Mouse (Mus musculus): ENCODE results near the gene D130043K22Rik. TPM values are rescaled to one million over a fixed set of nuclear protein-coding genes. Genes with fewer than 3 reads are reported as not detected.
A peak's percentile ranks its signal among the peaks of the same experiment; 100 is the strongest.

Gene D130043K22Rik
- total RNA-seq, 2 experiments from 2014 or later = not detected

DNA sequence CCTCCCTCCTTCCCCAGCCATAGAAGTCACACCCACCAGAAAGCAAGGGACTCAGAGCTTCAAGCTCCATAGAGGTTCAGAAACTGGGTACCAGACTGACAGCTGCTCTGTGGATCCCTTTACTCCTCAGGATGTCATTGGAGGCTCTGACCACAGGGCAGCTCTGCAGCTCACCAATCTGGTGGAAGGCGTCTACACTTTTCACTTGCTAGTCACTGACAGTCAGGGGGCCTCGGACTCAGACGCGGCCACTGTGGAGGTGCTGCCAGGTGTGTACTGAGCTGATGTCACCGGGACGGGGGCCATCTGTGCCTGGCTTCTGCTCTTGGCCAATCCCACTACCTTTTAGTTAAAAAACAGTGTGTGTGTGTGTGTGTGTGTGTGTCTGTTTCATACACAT is 37.5 kb downstream of the D130043K22Rik start:
- intact Hi-C loops (cut with DNase I) = loop anchor here (2.0 kb wide), 1 partner anchor 40 kb away; no protein-coding TSS in a partner anchor
- DNase-seq = peak; percentile 29 to 44

- intact Hi-C loops (cut with DNase I) = no loop called here
- DNase-seq = no peak
Observed at GRCm38 (mm10) chr13:24889554-24889953, 44.6 kb downstream of the D130043K22Rik start.

DNA sequence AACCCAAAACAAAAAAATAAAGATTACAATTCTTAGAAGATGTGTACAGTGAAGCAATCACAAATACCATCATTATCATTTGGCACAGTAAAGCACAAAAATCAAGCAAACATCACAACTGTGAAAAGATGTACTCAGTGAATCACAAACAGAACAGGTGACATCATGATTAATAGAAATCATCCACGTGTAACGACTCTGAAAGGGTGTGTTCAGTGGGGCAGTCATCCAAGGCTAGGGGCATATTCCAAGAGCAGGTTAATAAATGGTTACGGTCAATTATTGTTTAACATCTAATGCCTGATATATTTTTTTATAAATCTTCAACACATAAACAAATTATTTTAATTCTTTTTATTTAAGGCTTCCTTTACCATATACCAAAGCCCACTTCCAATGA is 47.6 kb downstream of the D130043K22Rik start:
- no peak for DNase-seq
- intact Hi-C loops (cut with DNase I) = no loop called here

GRCm38 (mm10) chr13:24893880-24894279 is 48.9 kb downstream of the D130043K22Rik start:
- intact Hi-C loops (cut with DNase I) = no loop called here
- no peak for DNase-seq

DNA sequence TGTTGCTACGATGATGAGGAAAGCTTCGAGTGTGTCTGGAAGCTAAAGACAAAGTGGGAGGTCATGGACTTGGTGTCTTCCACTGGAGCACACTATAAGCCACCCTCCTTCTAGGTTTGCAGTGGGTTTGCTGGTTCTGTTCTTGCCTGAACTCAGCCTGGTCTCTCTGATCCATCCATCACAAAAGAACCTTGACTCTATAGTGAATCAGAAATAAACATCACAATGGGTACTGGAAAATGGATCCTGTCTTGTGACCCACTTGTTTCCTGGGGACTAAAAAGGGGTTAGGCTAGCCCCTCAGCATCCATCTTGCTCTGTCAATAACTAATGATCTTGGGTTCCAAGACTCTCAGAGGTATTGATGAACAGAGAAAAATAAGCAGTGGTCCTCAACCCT is 57.0 kb downstream of the D130043K22Rik start:
- intact Hi-C loops (cut with DNase I) = no loop called here
- no peak for DNase-seq

- peak; percentile 39 to 66 for DNase-seq
- intact Hi-C loops (cut with DNase I) = no loop called here
Observed at GRCm38 (mm10) chr13:24903412-24903811, 58.5 kb downstream of the D130043K22Rik start.

DNA sequence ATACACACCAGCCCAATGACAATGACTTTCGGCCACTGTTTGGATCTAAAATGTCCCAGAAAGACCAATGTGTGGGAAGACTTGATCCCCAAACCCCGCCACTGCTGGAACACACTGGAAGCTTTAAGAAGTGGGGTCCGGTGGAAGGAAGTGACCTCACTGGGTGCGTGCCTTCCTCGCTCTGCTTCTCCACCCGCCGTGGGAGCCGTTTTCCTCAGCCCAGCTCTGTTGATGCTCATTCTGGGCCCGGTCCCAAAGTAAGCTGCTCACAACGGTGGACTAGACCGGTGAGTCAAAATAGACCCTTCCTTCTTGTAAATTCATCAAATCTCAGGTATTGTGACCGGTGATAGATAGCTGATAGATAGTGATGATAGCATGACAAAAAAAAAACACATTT is 60.5 kb downstream of the D130043K22Rik start:
- no peak for DNase-seq
- intact Hi-C loops (cut with DNase I) = no loop called here

GRCm38 (mm10) chr13:24906831-24907570 is 62.1 kb downstream of the D130043K22Rik start:
- intact Hi-C loops (cut with DNase I) = no loop called here
- no peak for DNase-seq

DNA sequence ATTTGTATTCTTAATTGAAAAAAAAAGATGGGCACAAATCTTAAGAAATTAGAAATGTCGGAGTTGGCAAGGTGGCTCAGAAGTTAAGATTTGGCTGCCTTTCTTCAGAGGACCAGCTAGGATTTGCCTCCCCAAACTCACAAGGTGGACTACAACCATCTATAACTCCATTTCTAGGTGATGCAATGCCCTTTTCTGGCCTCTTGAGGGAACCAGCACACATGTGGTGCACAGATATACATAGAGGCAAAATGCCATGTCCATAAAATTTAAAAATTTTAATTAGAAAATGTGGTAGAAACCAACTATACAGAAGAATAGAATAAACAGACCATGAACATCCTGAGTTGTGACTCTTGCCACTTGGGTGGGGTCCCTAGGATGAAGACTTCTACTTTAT is 64.2 kb downstream of the D130043K22Rik start:
- intact Hi-C loops (cut with DNase I) = no loop called here
- no peak for DNase-seq

- intact Hi-C loops (cut with DNase I) = no loop called here
Observed at GRCm38 (mm10) chr13:24913576-24913975, 68.6 kb downstream of the D130043K22Rik start.

DNA sequence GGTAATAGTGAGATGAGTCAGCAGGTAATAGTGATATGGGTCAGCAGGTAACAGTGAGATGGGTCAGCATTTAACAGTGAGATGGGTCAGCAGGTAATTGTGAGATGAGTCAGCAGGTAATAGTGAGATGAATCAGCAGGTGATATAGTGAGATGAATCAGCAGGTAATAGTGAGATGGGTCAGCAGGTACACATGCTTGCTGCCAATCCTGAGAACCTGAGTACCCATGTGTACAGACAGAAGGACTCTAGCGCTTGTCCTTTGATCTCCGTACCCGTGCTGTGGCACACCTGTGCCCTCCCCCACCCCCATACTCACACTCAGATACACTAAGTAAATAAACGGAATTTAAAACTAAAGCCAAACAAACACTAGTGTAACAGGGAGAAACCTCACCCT is 70.0 kb downstream of the D130043K22Rik start:
- DNase-seq = no peak
- intact Hi-C loops (cut with DNase I) = no loop called here

More at GRCm38 (mm10) chr13:24913576-24913975, 68.6 kb downstream of the D130043K22Rik start:
- no peak for DNase-seq

DNA sequence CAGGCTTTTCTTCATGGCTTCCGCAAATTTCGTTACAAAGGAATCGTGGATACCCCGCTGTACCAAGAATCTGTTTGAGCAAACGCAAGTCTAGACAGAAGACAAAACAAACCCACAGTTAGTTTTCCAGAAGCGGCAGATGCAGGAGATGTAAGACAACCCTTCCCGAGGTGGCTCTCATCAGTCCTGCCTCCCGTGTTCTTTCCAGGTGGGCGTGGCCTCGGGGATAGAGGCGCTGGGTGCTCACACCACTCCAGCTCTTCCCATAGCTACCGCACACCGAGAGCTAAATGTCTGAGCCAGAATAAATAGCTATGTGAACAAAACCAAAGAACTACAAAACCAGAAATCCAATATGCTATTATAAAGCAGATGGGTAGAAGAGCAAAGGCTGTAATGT is 70.9 kb downstream of the D130043K22Rik start:
- no peak for DNase-seq
- intact Hi-C loops (cut with DNase I) = no loop called here

GRCm38 (mm10) chr13:24920333-24920977 is 75.5 kb downstream of the D130043K22Rik start:
- intact Hi-C loops (cut with DNase I) = loop anchor here (2.0 to 5.0 kb wide), 4 partner anchors 73 to 438 kb away; partner anchors contain the start of gene D130043K22Rik
- peak; percentile 73 to 79 for DNase-seq

GRCm38 (mm10) chr13:24921281-24921680 is 76.3 kb downstream of the D130043K22Rik start:
- no peak for DNase-seq
- intact Hi-C loops (cut with DNase I) = loop anchor here (2.0 to 5.0 kb wide), 4 partner anchors 74 to 439 kb away; partner anchors contain the start of gene D130043K22Rik

DNA sequence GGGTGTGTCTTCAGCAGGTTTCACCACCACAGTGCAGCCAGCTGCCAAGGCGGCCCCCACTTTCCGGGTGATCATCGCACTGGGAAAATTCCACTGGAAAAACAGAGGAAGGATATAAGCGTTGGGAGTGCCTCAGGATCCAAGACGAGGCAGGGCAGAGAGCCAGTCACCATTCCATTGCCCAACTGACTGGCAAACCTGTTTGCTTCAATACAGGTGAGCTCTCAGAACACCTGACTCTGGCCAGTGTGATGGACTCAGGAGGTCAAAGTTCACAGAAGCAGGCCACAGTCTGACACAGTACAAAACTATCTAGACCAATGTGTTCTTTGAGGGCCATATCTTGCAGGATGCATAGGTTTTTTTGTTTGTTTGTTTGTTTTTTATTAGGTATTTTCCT is 79.1 kb downstream of the D130043K22Rik start:
- no peak for DNase-seq
- intact Hi-C loops (cut with DNase I) = loop anchor here (2.0 to 5.0 kb wide), 4 partner anchors 41 to 442 kb away; partner anchors contain the start of gene D130043K22Rik

DNA sequence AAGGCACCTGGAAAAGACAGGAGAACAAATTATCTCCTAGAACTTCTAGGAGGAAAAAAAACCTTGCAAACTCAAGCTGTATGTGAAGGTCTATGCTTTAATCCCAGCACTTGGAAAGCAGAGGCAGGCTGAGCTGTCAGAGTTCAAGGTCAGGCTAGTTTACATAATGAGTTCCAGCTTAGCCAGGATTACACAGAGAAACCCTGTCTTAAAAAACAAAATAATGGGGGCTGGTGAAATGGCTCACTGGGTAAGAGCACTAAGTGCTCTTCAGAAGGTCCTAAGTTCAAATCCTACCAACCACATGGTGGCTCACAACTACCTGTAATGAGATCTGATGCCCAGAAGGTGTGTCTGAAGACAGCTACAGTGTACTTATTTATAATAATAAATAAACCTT is 85.7 kb downstream of the D130043K22Rik start:
- no peak for DNase-seq
- intact Hi-C loops (cut with DNase I) = no loop called here

DNA sequence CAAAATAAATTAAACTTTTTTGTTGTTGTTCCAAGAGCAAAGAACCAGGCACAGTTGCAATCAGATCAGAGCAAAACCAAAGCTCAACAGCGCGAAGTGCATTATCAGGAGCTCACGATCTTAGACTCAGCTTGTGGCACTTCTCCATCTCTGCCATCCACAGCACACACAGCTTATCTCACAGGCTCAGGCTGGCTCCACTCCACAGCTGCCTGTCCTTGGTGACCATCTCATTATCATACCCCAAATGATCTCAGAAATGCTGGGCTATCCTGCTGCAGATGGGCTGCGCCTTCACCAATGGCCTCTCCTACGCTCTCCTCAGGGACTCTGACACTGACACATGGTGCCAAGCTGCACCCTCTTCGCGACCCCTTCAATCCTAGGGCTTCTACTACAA is 88.3 kb downstream of the D130043K22Rik start:
- no peak for DNase-seq
- intact Hi-C loops (cut with DNase I) = no loop called here

DNA sequence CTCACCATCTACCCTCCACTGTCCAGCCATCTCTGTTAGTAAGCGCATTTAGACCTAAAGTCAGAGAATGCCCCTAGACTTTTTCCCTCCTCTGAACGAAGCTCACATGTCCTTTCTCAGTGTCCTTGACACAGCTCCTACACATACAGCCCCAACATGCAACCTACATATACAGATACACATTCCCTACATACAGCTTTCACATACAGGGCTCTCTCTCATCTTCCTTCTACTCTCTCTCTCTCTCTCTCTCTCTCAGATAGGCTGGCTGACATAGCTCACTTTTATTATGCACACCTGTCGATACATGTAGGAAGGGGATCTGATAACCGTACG is 91.8 kb downstream of the D130043K22Rik start:
- intact Hi-C loops (cut with DNase I) = no loop called here

GRCm38 (mm10) chr13:24937108-24937838 is 92.3 kb downstream of the D130043K22Rik start, which contains the start of gene Aldh5a1:
Gene Aldh5a1, minus strand, starts transcription at chr13:24937661.
- intact Hi-C loops (cut with DNase I) = no loop called here
- DNase-seq = peak; percentile 84 to 87

More for the DNA sequence above, 91.8 kb downstream of the D130043K22Rik start:
- DNase-seq = no peak

- DNase-seq = no peak
- intact Hi-C loops (cut with DNase I) = loop anchor here (1.0 kb wide), 1 partner anchor 50 kb away; no protein-coding TSS in a partner anchor
Observed at GRCm38 (mm10) chr13:24937839-24938166, 92.9 kb downstream of the D130043K22Rik start.

- peak; percentile 76 to 86 for DNase-seq
- intact Hi-C loops (cut with DNase I) = loop anchor here (1.0 kb wide), 1 partner anchor 50 kb away; no protein-coding TSS in a partner anchor
Observed at GRCm38 (mm10) chr13:24938683-24939082, 93.7 kb downstream of the D130043K22Rik start.
